Mouse (Mus musculus): ENCODE results near the gene Stard13. TPM values are rescaled to one million over a fixed set of nuclear protein-coding genes. Genes with fewer than 3 reads are reported as not detected.

Gene Stard13
- total RNA-seq, 1 experiment = 6.8 TPM

DNA sequence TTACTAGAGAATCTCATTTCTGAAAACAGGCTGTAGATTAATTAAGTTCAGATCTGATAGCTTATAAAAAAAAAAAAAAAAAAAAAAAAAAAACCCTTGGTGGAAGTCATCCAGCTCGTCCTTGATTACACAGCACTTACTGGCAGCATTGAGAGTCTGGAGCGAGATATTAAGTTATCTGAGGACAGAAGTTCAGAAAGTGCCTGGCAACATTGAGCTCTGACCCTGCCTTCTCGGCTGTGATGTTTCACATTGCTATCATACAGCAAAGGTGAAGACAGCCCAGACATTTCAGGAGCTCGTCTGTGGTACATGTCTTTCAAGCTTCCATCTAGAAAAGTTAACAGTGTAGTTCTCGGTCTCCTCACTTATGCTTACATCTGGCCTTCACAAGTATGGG is 95.7 kb downstream of the Stard13 start:
- no peak overlapping the region for H3K9ac ChIP-seq (ENCODE audit: insufficient read depth, low read depth, low read length, poor library complexity, severe bottlenecking)
- H3K27ac ChIP-seq (ENCODE audit: insufficient read depth, low read depth, low read length, poor library complexity, severe bottlenecking) = no peak overlapping the region
- in situ Hi-C loops (cut with MboI; ENCODE audit: low sequenced_read_pairs in 2 of 2, unreplicated experiment in 2 of 2) = no loop called here
- H3K4me1 ChIP-seq (ENCODE audit: control insufficient read depth in 2 of 2, insufficient read depth in 2 of 2, low read length in 2 of 2, poor library complexity in 1 of 2) = peaks cover 2 to 4% of the 10 kb centered on the region in 2 experiments; a peak in 3 of 4 replicates
- no peak for DNase-seq (ENCODE audit: low read depth, low spot score)
- TF ChIP-seq ZNF384 (IDR thresholded peaks at IDR 0.05; ENCODE audit: low read depth, low read length) = no peak
- no peak for TF ChIP-seq HCFC1 (IDR thresholded peaks at IDR 0.05; ENCODE audit: borderline replicate concordance, insufficient read depth, low read length)
- TF ChIP-seq MAFK (IDR thresholded peaks at IDR 0.05; ENCODE audit: insufficient read depth, low read depth, low read length) = no peak
- TF ChIP-seq ZC3H11A (IDR thresholded peaks at IDR 0.05; ENCODE audit: borderline replicate concordance, low read depth, low read length) = no peak
- TF ChIP-seq CHD2 (IDR thresholded peaks at IDR 0.05; ENCODE audit: low read depth, low read length) = no peak
- H3K9me3 ChIP-seq (ENCODE audit: control insufficient read depth, insufficient read depth, low read depth, low read length) = no peaks in the 10 kb centered on the region
- no peak overlapping the region for H3K4me3 ChIP-seq (ENCODE audit: insufficient read depth in 1 of 2, low read depth in 1 of 2, low read length in 2 of 2, poor library complexity in 1 of 2, severe bottlenecking in 1 of 2)
- no peaks in the 10 kb centered on the region for H3K36me3 ChIP-seq (ENCODE audit: control insufficient read depth, insufficient read depth, low read length, poor library complexity, severe bottlenecking)

DNA sequence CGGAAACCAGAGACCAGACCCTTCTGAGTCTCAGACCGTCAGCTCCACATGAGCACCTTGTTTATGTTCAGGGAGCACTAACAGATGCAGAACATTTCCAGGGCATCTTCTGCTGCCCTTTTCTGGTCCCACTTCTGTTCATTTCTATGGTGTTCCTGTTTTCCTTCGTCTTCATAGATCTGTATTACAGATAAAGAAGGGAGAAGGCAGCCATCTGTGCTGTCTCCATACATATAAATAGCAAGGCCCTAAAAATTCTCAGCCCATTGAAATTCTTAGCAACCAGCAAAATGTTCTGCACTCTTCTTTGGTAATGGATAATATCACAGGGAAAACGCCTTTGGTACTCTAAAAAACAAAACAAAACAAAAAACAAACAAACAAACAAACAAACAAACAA is 96.3 kb downstream of the Stard13 start:
- no peak for DNase-seq (ENCODE audit: low read depth, low spot score)
- H3K9me3 ChIP-seq (ENCODE audit: control insufficient read depth, insufficient read depth, low read depth, low read length) = no peaks in the 10 kb centered on the region
- TF ChIP-seq ZC3H11A (IDR thresholded peaks at IDR 0.05; ENCODE audit: borderline replicate concordance, low read depth, low read length) (no peak), CHD2 (IDR thresholded peaks at IDR 0.05; ENCODE audit: low read depth, low read length) (no peak), ZNF384 (IDR thresholded peaks at IDR 0.05; ENCODE audit: low read depth, low read length) (no peak), HCFC1 (IDR thresholded peaks at IDR 0.05; ENCODE audit: borderline replicate concordance, insufficient read depth, low read length) (no peak), MAFK (IDR thresholded peaks at IDR 0.05; ENCODE audit: insufficient read depth, low read depth, low read length) (no peak)
- no peak overlapping the region for H3K4me3 ChIP-seq (ENCODE audit: insufficient read depth in 1 of 2, low read depth in 1 of 2, low read length in 2 of 2, poor library complexity in 1 of 2, severe bottlenecking in 1 of 2)
- peaks cover 2 to 4% of the 10 kb centered on the region in 2 experiments; a peak in 3 of 4 replicates for H3K4me1 ChIP-seq (ENCODE audit: control insufficient read depth in 2 of 2, insufficient read depth in 2 of 2, low read length in 2 of 2, poor library complexity in 1 of 2)
- in situ Hi-C loops (cut with MboI; ENCODE audit: low sequenced_read_pairs in 2 of 2, unreplicated experiment in 2 of 2) = no loop called here
- H3K9ac ChIP-seq (ENCODE audit: insufficient read depth, low read depth, low read length, poor library complexity, severe bottlenecking) = no peak overlapping the region
- H3K36me3 ChIP-seq (ENCODE audit: control insufficient read depth, insufficient read depth, low read length, poor library complexity, severe bottlenecking) = no peaks in the 10 kb centered on the region
- no peak overlapping the region for H3K27ac ChIP-seq (ENCODE audit: insufficient read depth, low read depth, low read length, poor library complexity, severe bottlenecking)

DNA sequence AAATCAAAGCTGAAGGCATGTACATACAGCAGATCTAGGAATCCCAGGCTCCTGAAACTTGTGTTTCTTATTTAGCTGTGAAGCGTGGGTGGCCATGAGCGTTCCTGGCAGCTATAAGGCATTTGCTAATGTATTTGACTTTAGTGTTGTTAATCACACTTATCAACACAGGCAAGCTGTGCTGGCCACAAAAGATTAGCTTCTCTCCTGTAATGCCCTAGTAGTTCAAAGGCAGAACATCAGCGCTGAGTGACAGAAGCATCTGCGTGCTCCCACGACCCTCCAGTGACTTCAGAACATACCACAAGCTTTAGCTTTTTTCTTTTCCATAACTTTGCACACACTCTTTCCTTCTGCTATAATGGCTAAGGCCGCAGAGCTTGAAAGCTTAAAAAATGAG is 97.7 kb downstream of the Stard13 start:
- Histone ChIP-seq H3K36me3 (ENCODE audit: control insufficient read depth, insufficient read depth, low read length, poor library complexity, severe bottlenecking) (no peaks in the 10 kb centered on the region), H3K4me1 (ENCODE audit: control insufficient read depth in 2 of 2, insufficient read depth in 2 of 2, low read length in 2 of 2, poor library complexity in 1 of 2) (no peaks in the 10 kb centered on the region), H3K9me3 (ENCODE audit: control insufficient read depth, insufficient read depth, low read depth, low read length) (no peaks in the 10 kb centered on the region), H3K4me3 (ENCODE audit: insufficient read depth in 1 of 2, low read depth in 1 of 2, low read length in 2 of 2, poor library complexity in 1 of 2, severe bottlenecking in 1 of 2) (no peak overlapping the region), H3K9ac (ENCODE audit: insufficient read depth, low read depth, low read length, poor library complexity, severe bottlenecking) (no peak overlapping the region), H3K27ac (ENCODE audit: insufficient read depth, low read depth, low read length, poor library complexity, severe bottlenecking) (no peak overlapping the region)
- no peak for TF ChIP-seq HCFC1 (IDR thresholded peaks at IDR 0.05; ENCODE audit: borderline replicate concordance, insufficient read depth, low read length)
- TF ChIP-seq ZNF384 (IDR thresholded peaks at IDR 0.05; ENCODE audit: low read depth, low read length) = no peak
- no peak for TF ChIP-seq CHD2 (IDR thresholded peaks at IDR 0.05; ENCODE audit: low read depth, low read length)
- TF ChIP-seq MAFK (IDR thresholded peaks at IDR 0.05; ENCODE audit: insufficient read depth, low read depth, low read length) = no peak
- TF ChIP-seq ZC3H11A (IDR thresholded peaks at IDR 0.05; ENCODE audit: borderline replicate concordance, low read depth, low read length) = no peak
- no peak for DNase-seq (ENCODE audit: low read depth, low spot score)
- in situ Hi-C loops (cut with MboI; ENCODE audit: low sequenced_read_pairs in 2 of 2, unreplicated experiment in 2 of 2) = no loop called here

DNA sequence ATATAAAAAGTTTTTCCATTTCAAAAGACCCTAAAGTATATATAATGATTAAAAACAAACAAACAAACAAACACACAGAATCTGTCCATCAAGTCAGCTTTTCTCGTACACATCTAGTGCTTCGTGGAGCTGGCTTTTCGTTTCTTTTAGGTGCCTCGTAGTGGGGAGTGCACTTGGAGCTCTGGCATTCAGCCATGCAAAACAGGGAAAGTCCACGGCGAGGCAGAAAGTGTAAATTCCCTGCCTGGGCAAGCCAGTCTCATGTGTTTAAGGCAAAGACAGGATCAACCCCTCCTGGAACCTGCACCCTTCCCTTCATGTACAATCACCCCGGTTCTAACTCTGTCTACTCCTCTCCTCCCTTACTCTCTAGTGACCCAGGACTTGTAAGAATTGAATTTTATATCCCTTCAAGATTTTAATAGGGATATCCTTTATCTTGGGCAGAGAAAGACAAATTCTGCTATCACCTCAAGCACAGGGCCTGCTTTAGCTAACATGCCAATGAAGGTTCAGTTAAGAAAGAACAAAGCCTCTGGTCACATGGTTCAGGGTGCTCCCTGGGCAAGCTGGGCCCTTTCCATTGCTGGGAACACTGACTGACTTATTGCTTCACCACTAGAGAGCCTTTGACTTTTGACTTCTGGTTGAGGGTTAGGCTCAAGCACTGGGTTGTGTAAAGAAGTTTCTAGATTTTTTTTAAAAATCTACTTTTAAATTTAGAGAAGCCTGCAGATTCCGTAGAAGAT is 98.4 kb downstream of the Stard13 start:
- no peak for DNase-seq (ENCODE audit: low read depth, low spot score)
- Histone ChIP-seq H3K36me3 (ENCODE audit: control insufficient read depth, insufficient read depth, low read length, poor library complexity, severe bottlenecking) (no peaks in the 10 kb centered on the region), H3K27ac (ENCODE audit: insufficient read depth, low read depth, low read length, poor library complexity, severe bottlenecking) (no peak overlapping the region), H3K9ac (ENCODE audit: insufficient read depth, low read depth, low read length, poor library complexity, severe bottlenecking) (no peak overlapping the region), H3K4me1 (ENCODE audit: control insufficient read depth in 2 of 2, insufficient read depth in 2 of 2, low read length in 2 of 2, poor library complexity in 1 of 2) (no peaks in the 10 kb centered on the region), H3K4me3 (ENCODE audit: insufficient read depth in 1 of 2, low read depth in 1 of 2, low read length in 2 of 2, poor library complexity in 1 of 2, severe bottlenecking in 1 of 2) (no peak overlapping the region), H3K9me3 (ENCODE audit: control insufficient read depth, insufficient read depth, low read depth, low read length) (no peaks in the 10 kb centered on the region)
- no peak for TF ChIP-seq MAFK (IDR thresholded peaks at IDR 0.05; ENCODE audit: insufficient read depth, low read depth, low read length)
- no peak for TF ChIP-seq HCFC1 (IDR thresholded peaks at IDR 0.05; ENCODE audit: borderline replicate concordance, insufficient read depth, low read length)
- no peak for TF ChIP-seq ZNF384 (IDR thresholded peaks at IDR 0.05; ENCODE audit: low read depth, low read length)
- TF ChIP-seq ZC3H11A (IDR thresholded peaks at IDR 0.05; ENCODE audit: borderline replicate concordance, low read depth, low read length) = no peak
- no peak for TF ChIP-seq CHD2 (IDR thresholded peaks at IDR 0.05; ENCODE audit: low read depth, low read length)
- in situ Hi-C loops (cut with MboI; ENCODE audit: low sequenced_read_pairs in 2 of 2, unreplicated experiment in 2 of 2) = no loop called here

All from ES-E14 (cell line).